Mouse (Mus musculus): ENCODE data around the gene Skp2. TPM values are rescaled to one million over a fixed set of nuclear protein-coding genes. Genes with fewer than 3 reads are reported as not detected.

Gene Skp2
- polyA plus RNA-seq, 1 experiment from 2014 or later, result 129 TPM

- no peaks in the 10 kb centered on the region for H3K9me3 ChIP-seq
Observed at GRCm38 (mm10) chr15:9131499-9131888, 23.7 kb downstream of the Skp2 start.

GRCm38 (mm10) chr15:9130772-9131498, 24.3 kb downstream of the Skp2 start:
- Histone ChIP-seq H3K27me3 (replicated peaks; ENCODE audit: low read depth, poor library complexity, severe bottlenecking) (no peaks in the 10 kb centered on the region), H3K4me3 (no peak overlapping the region), H3K4me1 (peaks cover 8% of the 10 kb centered on the region; the same call in 1 of the 2 replicates), H3K36me3 (replicated peaks) (peaks cover 97% of the 10 kb centered on the region), H3K27ac (replicated peaks) (no peak overlapping the region), H3K9me3 (no peaks in the 10 kb centered on the region)
- DNase-seq (ENCODE audit: low spot score), result no peak
- WGBS, result 83% methylated on average over 9 of the region's 9 CpGs

More at GRCm38 (mm10) chr15:9131499-9131888, 23.7 kb downstream of the Skp2 start:
- H3K4me3 ChIP-seq, result no peak overlapping the region
- no peaks in the 10 kb centered on the region for H3K27me3 ChIP-seq (replicated peaks; ENCODE audit: low read depth, poor library complexity, severe bottlenecking)
- 86% methylated on average over 4 of the region's 4 CpGs for WGBS
- H3K27ac ChIP-seq (replicated peaks), result no peak overlapping the region
- peaks cover 97% of the 10 kb centered on the region for H3K36me3 ChIP-seq (replicated peaks)
- peaks cover 8% of the 10 kb centered on the region; the same call in 1 of the 2 replicates for H3K4me1 ChIP-seq
- no peak for DNase-seq (ENCODE audit: low spot score)

GRCm38 (mm10) chr15:9127051-9127791, 28.0 kb downstream of the Skp2 start:
- Histone ChIP-seq H3K27ac (replicated peaks) (no peak overlapping the region), H3K27me3 (replicated peaks; ENCODE audit: low read depth, poor library complexity, severe bottlenecking) (no peaks in the 10 kb centered on the region), H3K9me3 (no peaks in the 10 kb centered on the region), H3K36me3 (replicated peaks) (peaks cover 99% of the 10 kb centered on the region), H3K4me1 (0 out of 2 replicates have a peak, but pooled peaks cover 4% of the 10 kb centered on the region), H3K4me3 (no peak overlapping the region)
- DNase-seq (ENCODE audit: low spot score), result no peak
- WGBS, result 92% methylated on average over 7 of the region's 7 CpGs

- H3K36me3 ChIP-seq (replicated peaks), result peaks cover 100% of the 10 kb centered on the region
- WGBS, result 92% methylated on average over 21 of the region's 21 CpGs
Observed at GRCm38 (mm10) chr15:9124856-9125255, 30.4 kb downstream of the Skp2 start.

GRCm38 (mm10) chr15:9122989-9123388, 32.2 kb downstream of the Skp2 start:
- no peaks in the 10 kb centered on the region for H3K9me3 ChIP-seq
- no peak overlapping the region for H3K27ac ChIP-seq (replicated peaks)
- H3K4me3 ChIP-seq, result no peak overlapping the region
- H3K27me3 ChIP-seq (replicated peaks; ENCODE audit: low read depth, poor library complexity, severe bottlenecking), result no peaks in the 10 kb centered on the region
- H3K36me3 ChIP-seq (replicated peaks), result peaks cover 100% of the 10 kb centered on the region
- no peaks in the 10 kb centered on the region for H3K4me1 ChIP-seq
- 92% methylated on average over 4 of the region's 4 CpGs for WGBS
- no peak for DNase-seq (ENCODE audit: low spot score)

More at GRCm38 (mm10) chr15:9124856-9125255, 30.4 kb downstream of the Skp2 start:
- H3K4me1 ChIP-seq, result no peaks in the 10 kb centered on the region
- no peak for DNase-seq (ENCODE audit: low spot score)
- H3K27me3 ChIP-seq (replicated peaks; ENCODE audit: low read depth, poor library complexity, severe bottlenecking), result no peaks in the 10 kb centered on the region
- no peaks in the 10 kb centered on the region for H3K9me3 ChIP-seq
- H3K27ac ChIP-seq (replicated peaks), result no peak overlapping the region
- H3K4me3 ChIP-seq, result no peak overlapping the region

- Histone ChIP-seq H3K27me3 (replicated peaks; ENCODE audit: low read depth, poor library complexity, severe bottlenecking) (no peaks in the 10 kb centered on the region), H3K4me3 (no peak overlapping the region), H3K36me3 (replicated peaks) (peaks cover 100% of the 10 kb centered on the region), H3K4me1 (peaks cover 2% of the 10 kb centered on the region; the same call in 1 of the 2 replicates), H3K9me3 (no peaks in the 10 kb centered on the region), H3K27ac (replicated peaks) (no peak overlapping the region)
- 98% methylated on average over 2 of the region's 2 CpGs for WGBS
- peak; percentile 54 for DNase-seq (ENCODE audit: low spot score)
Observed at GRCm38 (mm10) chr15:9120081-9120480, 35.1 kb downstream of the Skp2 start.

GRCm38 (mm10) chr15:9118852-9119251, 36.4 kb downstream of the Skp2 start:
- Histone ChIP-seq H3K4me3 (no peak overlapping the region), H3K27ac (replicated peaks) (no peak overlapping the region), H3K27me3 (replicated peaks; ENCODE audit: low read depth, poor library complexity, severe bottlenecking) (no peaks in the 10 kb centered on the region), H3K36me3 (replicated peaks) (peaks cover 100% of the 10 kb centered on the region), H3K4me1 (peaks cover 8% of the 10 kb centered on the region; the same call in 1 of the 2 replicates), H3K9me3 (no peaks in the 10 kb centered on the region)
- DNase-seq (ENCODE audit: low spot score), result no peak
- 94% methylated on average over 4 of the region's 4 CpGs for WGBS

GRCm38 (mm10) chr15:9114599-9114998, 40.6 kb downstream of the Skp2 start:
- no peaks in the 10 kb centered on the region for H3K27me3 ChIP-seq (replicated peaks; ENCODE audit: low read depth, poor library complexity, severe bottlenecking)
- no peak overlapping the region for H3K27ac ChIP-seq (replicated peaks)
- no peaks in the 10 kb centered on the region for H3K9me3 ChIP-seq
- WGBS, result 59% methylated on average over 5 of the region's 5 CpGs
- no peak for DNase-seq (ENCODE audit: low spot score)
- peaks cover 93% of the 10 kb centered on the region for H3K36me3 ChIP-seq (replicated peaks)
- peaks cover 8% of the 10 kb centered on the region; the same call in 1 of the 2 replicates for H3K4me1 ChIP-seq
- H3K4me3 ChIP-seq, result no peak overlapping the region

GRCm38 (mm10) chr15:9114131-9114530, 41.1 kb downstream of the Skp2 start:
- WGBS, result 79% methylated on average over 4 of the region's 4 CpGs
- H3K4me3 ChIP-seq, result no peak overlapping the region
- no peak overlapping the region for H3K27ac ChIP-seq (replicated peaks)
- no peaks in the 10 kb centered on the region for H3K9me3 ChIP-seq
- no peak for DNase-seq (ENCODE audit: low spot score)
- peaks cover 88% of the 10 kb centered on the region for H3K36me3 ChIP-seq (replicated peaks)
- peaks cover 8% of the 10 kb centered on the region; the same call in 1 of the 2 replicates for H3K4me1 ChIP-seq
- H3K27me3 ChIP-seq (replicated peaks; ENCODE audit: low read depth, poor library complexity, severe bottlenecking), result no peaks in the 10 kb centered on the region

GRCm38 (mm10) chr15:9113556-9113955, 41.7 kb downstream of the Skp2 start:
- peaks cover 86% of the 10 kb centered on the region for H3K36me3 ChIP-seq (replicated peaks)
- no peak for DNase-seq (ENCODE audit: low spot score)
- no peak overlapping the region for H3K4me3 ChIP-seq
- H3K27me3 ChIP-seq (replicated peaks; ENCODE audit: low read depth, poor library complexity, severe bottlenecking), result no peaks in the 10 kb centered on the region
- H3K4me1 ChIP-seq, result peaks cover 8% of the 10 kb centered on the region; the same call in 1 of the 2 replicates
- no peak overlapping the region for H3K27ac ChIP-seq (replicated peaks)
- H3K9me3 ChIP-seq, result no peaks in the 10 kb centered on the region
- WGBS, result 87% methylated on average over 9 of the region's 9 CpGs

- 87% methylated on average over 3 of the region's 3 CpGs for WGBS
- no peaks in the 10 kb centered on the region for H3K9me3 ChIP-seq
- peaks cover 8% of the 10 kb centered on the region; the same call in 1 of the 2 replicates for H3K4me1 ChIP-seq
- no peaks in the 10 kb centered on the region for H3K27me3 ChIP-seq (replicated peaks; ENCODE audit: low read depth, poor library complexity, severe bottlenecking)
- no peak for DNase-seq (ENCODE audit: low spot score)
- H3K27ac ChIP-seq (replicated peaks), result no peak overlapping the region
- peaks cover 85% of the 10 kb centered on the region for H3K36me3 ChIP-seq (replicated peaks)
- no peak overlapping the region for H3K4me3 ChIP-seq
Observed at GRCm38 (mm10) chr15:9111648-9112047, 43.6 kb downstream of the Skp2 start.

GRCm38 (mm10) chr15:9110526-9111347, 44.5 kb downstream of the Skp2 start:
- 88% methylated on average over 6 of the region's 6 CpGs for WGBS
- Histone ChIP-seq H3K4me1 (peaks cover 8% of the 10 kb centered on the region; the same call in 1 of the 2 replicates), H3K4me3 (no peak overlapping the region), H3K36me3 (replicated peaks) (peaks cover 85% of the 10 kb centered on the region), H3K27ac (replicated peaks) (no peak overlapping the region), H3K27me3 (replicated peaks; ENCODE audit: low read depth, poor library complexity, severe bottlenecking) (no peaks in the 10 kb centered on the region), H3K9me3 (no peaks in the 10 kb centered on the region)
- no peak for DNase-seq (ENCODE audit: low spot score)
